Mouse (Mus musculus) sigmoid colon, adult 10 weeks (tissue): ENCODE results near the gene Xkr7. TPM values are rescaled to one million over a fixed set of nuclear protein-coding genes. Genes with fewer than 3 reads are reported as not detected.

ENCODE experiments used
- polyA plus RNA-seq: library from polyadenylated mRNA; stranded (reverse); fragments of 350-450 nt; fragmentation: Illumina TruSeq; extraction: RNeasy Lipid Tissue Mini Kit (QIAGEN cat#74804); gene quantifications from one replicate; pipeline ENCODE4 v1.2.3, GENCODE M21; 2014; ENCODE audit warnings: low read depth, low replicate concordance

The Xkr7 gene
- polyA plus RNA-seq: not detected

GRCm38 (mm10) chr2:153031126-153032082, at the start of gene Xkr7:
Gene Xkr7, plus strand, starts transcription at chr2:153031852.

GRCm38 (mm10) chr2:153014758-153015593, 16.7 kb upstream of the Xkr7 start, which contains the start of gene Pdrg1:
Gene Pdrg1, minus strand, starts transcription at chr2:153015427.

GRCm38 (mm10) chr2:153065747-153066508, 34.3 kb downstream of the Xkr7 start, which contains the start of gene Ccm2l:
Gene Ccm2l, plus strand, starts transcription at chr2:153065955.

Other genes with a start within 250 kb of the Xkr7 start
- gene Bcl2l1, start 200.1 kb upstream of the Xkr7 start, polyA plus RNA-seq: 19.0 TPM
- 13.4 TPM for gene Tpx2, start 183.9 kb upstream of the Xkr7 start, polyA plus RNA-seq
- not detected for gene Mylk2, start 120.5 kb upstream of the Xkr7 start, polyA plus RNA-seq
- not detected for gene Foxs1, start 98.6 kb upstream of the Xkr7 start, polyA plus RNA-seq
- not detected for gene Dusp15, start 80.2 kb upstream of the Xkr7 start, polyA plus RNA-seq
- gene Ttll9, start 69.4 kb upstream of the Xkr7 start, polyA plus RNA-seq: not detected
- 38.5 TPM for gene Pdrg1, start 16.4 kb upstream of the Xkr7 start, polyA plus RNA-seq
- 0.91 TPM for gene Ccm2l, start 34.1 kb downstream of the Xkr7 start, polyA plus RNA-seq
- gene Hck, start 76.6 kb downstream of the Xkr7 start, polyA plus RNA-seq: 0.41 TPM
- gene Tm9sf4, start 129.5 kb downstream of the Xkr7 start, polyA plus RNA-seq: 75.4 TPM
- gene Tspyl3, start 193.6 kb downstream of the Xkr7 start, polyA plus RNA-seq: 1.6 TPM
- 25.4 TPM for gene Plagl2, start 209.6 kb downstream of the Xkr7 start, polyA plus RNA-seq
- 20.4 TPM for gene Pofut1, start 209.7 kb downstream of the Xkr7 start, polyA plus RNA-seq